Mouse (Mus musculus) forebrain, embryonic 11.5 days (tissue): ENCODE results near the gene Gm11985. TPM values are rescaled to one million over a fixed set of nuclear protein-coding genes. Genes with fewer than 3 reads are reported as not detected.

ENCODE experiments used
- ATAC-seq: fragments of 200-750 bp; cut with Nextera tagmentation; replicated peaks from 2 replicates; pipeline ENCODE4 v1.8.0; 2017; ENCODE audit warnings: moderate TSS enrichment; ENCODE audit not compliant: low FRiP score
- DNase-seq: peaks from one replicate; pipeline ENCODE4 v3.0.0-alpha.2; 2017; ENCODE audit warnings: low spot score
- H3K27ac ChIP-seq: fragments of 300-500 bp; sonication (generic); 2 replicates; pipeline ENCODE4 v1.5.1; 2014; ENCODE audit warnings: low read depth, low read length
- H3K27me3 ChIP-seq: fragments of 300-500 bp; sonication (generic); 2 replicates; pipeline ENCODE4 v1.6.1; 2014; ENCODE audit warnings: mild to moderate bottlenecking, low read length, mixed read lengths; ENCODE audit not compliant: control insufficient read depth, insufficient read depth
- H3K36me3 ChIP-seq: fragments of 300-500 bp; sonication (generic); 2 replicates; pipeline ENCODE4 v1.6.1; 2014; ENCODE audit warnings: mild to moderate bottlenecking, low read length, moderate library complexity, mixed read lengths; ENCODE audit not compliant: control insufficient read depth, insufficient read depth
- H3K4me1 ChIP-seq: fragments of 300-500 bp; sonication (generic); replicated peaks from 2 replicates; pipeline ENCODE4 v1.6.1; 2014; ENCODE audit warnings: low read length, mixed read lengths; ENCODE audit not compliant: control insufficient read depth, insufficient read depth
- H3K4me2 ChIP-seq: fragments of 300-500 bp; sonication (generic); 2 replicates; pipeline ENCODE4 v1.6.1; 2014; ENCODE audit warnings: low read depth, mild to moderate bottlenecking, low read length, moderate library complexity, mixed read lengths; ENCODE audit not compliant: severe bottlenecking
- H3K4me3 ChIP-seq: fragments of 300-500 bp; sonication (generic); 2 replicates; pipeline ENCODE4 v1.5.1; 2014; ENCODE audit warnings: low read depth, low read length
- H3K9ac ChIP-seq: fragments of 300-500 bp; sonication (generic); 2 replicates; pipeline ENCODE4 v1.6.1; 2014; ENCODE audit warnings: low read length
- H3K9me3 ChIP-seq: fragments of 300-500 bp; sonication (generic); 2 replicates; pipeline ENCODE4 v1.6.1; 2016; ENCODE audit warnings: low read length, mixed read lengths; ENCODE audit not compliant: control insufficient read depth
- WGBS: fragments of 180-500 bp; shearing (Covaris S2); extraction: QIAGEN DNeasy Blood & Tissue Kit; methylation state at CpG from one replicate; pipeline ENCODE4 v1.1.7; 2014; 5-methylcytosine and 5-hydroxymethylcytosine counted together
- polyA plus RNA-seq: library from polyadenylated mRNA; unstranded; fragments of >200 nt; fragmentation: Nextera tagmentation; extraction: Ambion mirVana; gene quantifications from 2 replicates; pipeline ENCODE4 v1.2.1, GENCODE M21; 2014

Gm11985 gene
- polyA plus RNA-seq, 1 experiment from 2014 or later: not detected

GRCm38 (mm10) chr11:7158196-7158595, 30.2 kb downstream of the Gm11985 start:
- Histone ChIP-seq H3K36me3 (no peaks in the 10 kb centered on the region), H3K4me2 (no peak overlapping the region), H3K4me1 (no peaks in the 10 kb centered on the region), H3K27me3 (no peaks in the 10 kb centered on the region), H3K9me3 (no peaks in the 10 kb centered on the region), H3K27ac (no peak overlapping the region), H3K9ac (no peak overlapping the region), H3K4me3 (no peak overlapping the region)
- DNase-seq (no peak), ATAC-seq (no peak)
- WGBS: 87% methylated on average over 6 of the region's 6 CpGs

GRCm38 (mm10) chr11:7156427-7156826, 31.9 kb downstream of the Gm11985 start:
- H3K4me1 ChIP-seq: no peaks in the 10 kb centered on the region
- H3K4me3 ChIP-seq: no peak overlapping the region
- no peaks in the 10 kb centered on the region for H3K9me3 ChIP-seq
- H3K36me3 ChIP-seq: no peaks in the 10 kb centered on the region
- DNase-seq (no peak), ATAC-seq (no peak)
- H3K27ac ChIP-seq: no peak overlapping the region
- WGBS: 80% methylated on average over 4 of the region's 4 CpGs
- no peak overlapping the region for H3K4me2 ChIP-seq
- no peaks in the 10 kb centered on the region for H3K27me3 ChIP-seq
- no peak overlapping the region for H3K9ac ChIP-seq

- 86% methylated on average over 8 of the region's 8 CpGs for WGBS
These were observed 35.3 kb downstream of the Gm11985 start for GRCm38 (mm10) chr11:7153081-7153480.

GRCm38 (mm10) chr11:7152371-7152770, 36.0 kb downstream of the Gm11985 start:
- no peak overlapping the region for H3K4me3 ChIP-seq
- no peak overlapping the region for H3K9ac ChIP-seq
- 94% methylated on average over 12 of the region's 12 CpGs for WGBS
- H3K4me1 ChIP-seq: no peaks in the 10 kb centered on the region
- DNase-seq: no peak
- H3K36me3 ChIP-seq: no peaks in the 10 kb centered on the region
- no peak for ATAC-seq
- H3K4me2 ChIP-seq: no peak overlapping the region
- no peaks in the 10 kb centered on the region for H3K27me3 ChIP-seq
- H3K9me3 ChIP-seq: no peaks in the 10 kb centered on the region
- no peak overlapping the region for H3K27ac ChIP-seq

More at GRCm38 (mm10) chr11:7153081-7153480, 35.3 kb downstream of the Gm11985 start:
- Histone ChIP-seq H3K9me3 (no peaks in the 10 kb centered on the region), H3K4me3 (no peak overlapping the region), H3K4me2 (no peak overlapping the region), H3K36me3 (no peaks in the 10 kb centered on the region), H3K27me3 (no peaks in the 10 kb centered on the region), H3K4me1 (no peaks in the 10 kb centered on the region), H3K9ac (no peak overlapping the region), H3K27ac (no peak overlapping the region)
- no peak for ATAC-seq
- no peak for DNase-seq

GRCm38 (mm10) chr11:7150511-7150910, 37.9 kb downstream of the Gm11985 start:
- WGBS: 93% methylated on average over 8 of the region's 8 CpGs
- DNase-seq (no peak), ATAC-seq (no peak)
- Histone ChIP-seq H3K27ac (no peak overlapping the region), H3K36me3 (no peaks in the 10 kb centered on the region), H3K4me2 (no peak overlapping the region), H3K27me3 (no peaks in the 10 kb centered on the region), H3K4me1 (no peaks in the 10 kb centered on the region), H3K4me3 (no peak overlapping the region), H3K9me3 (no peaks in the 10 kb centered on the region), H3K9ac (no peak overlapping the region)

- ATAC-seq (no peak), DNase-seq (no peak)
- H3K27me3 ChIP-seq: no peaks in the 10 kb centered on the region
- H3K4me1 ChIP-seq: no peaks in the 10 kb centered on the region
- no peak overlapping the region for H3K9ac ChIP-seq
- WGBS: 84% methylated on average over 7 of the region's 7 CpGs
- no peaks in the 10 kb centered on the region for H3K9me3 ChIP-seq
- H3K36me3 ChIP-seq: no peaks in the 10 kb centered on the region
- H3K4me2 ChIP-seq: no peak overlapping the region
- H3K4me3 ChIP-seq: no peak overlapping the region
- no peak overlapping the region for H3K27ac ChIP-seq
These were observed 38.9 kb downstream of the Gm11985 start for GRCm38 (mm10) chr11:7149471-7149870.

- ATAC-seq (no peak), DNase-seq (no peak)
- Histone ChIP-seq H3K4me2 (no peak overlapping the region), H3K36me3 (no peaks in the 10 kb centered on the region), H3K27me3 (no peaks in the 10 kb centered on the region), H3K9me3 (no peaks in the 10 kb centered on the region), H3K9ac (no peak overlapping the region), H3K4me1 (no peaks in the 10 kb centered on the region), H3K4me3 (no peak overlapping the region), H3K27ac (no peak overlapping the region)
- WGBS: 92% methylated on average over 7 of the region's 7 CpGs
These were observed 40.4 kb downstream of the Gm11985 start for GRCm38 (mm10) chr11:7147945-7148344.

- H3K9me3 ChIP-seq: no peaks in the 10 kb centered on the region
- no peak overlapping the region for H3K4me3 ChIP-seq
- DNase-seq (no peak), ATAC-seq (no peak)
- no peaks in the 10 kb centered on the region for H3K27me3 ChIP-seq
- H3K27ac ChIP-seq: no peak overlapping the region
- H3K4me1 ChIP-seq: no peaks in the 10 kb centered on the region
- H3K36me3 ChIP-seq: no peaks in the 10 kb centered on the region
- H3K4me2 ChIP-seq: no peak overlapping the region
- 90% methylated on average over 8 of the region's 8 CpGs for WGBS
- no peak overlapping the region for H3K9ac ChIP-seq
These were observed 40.8 kb downstream of the Gm11985 start for GRCm38 (mm10) chr11:7147536-7147935.

- ATAC-seq (no peak), DNase-seq (no peak)
- Histone ChIP-seq H3K9ac (no peak overlapping the region), H3K9me3 (no peaks in the 10 kb centered on the region), H3K27me3 (no peaks in the 10 kb centered on the region), H3K4me3 (no peak overlapping the region), H3K36me3 (no peaks in the 10 kb centered on the region), H3K4me2 (no peak overlapping the region), H3K4me1 (no peaks in the 10 kb centered on the region), H3K27ac (no peak overlapping the region)
- WGBS: 91% methylated on average over 4 of the region's 4 CpGs
These were observed 43.1 kb downstream of the Gm11985 start for GRCm38 (mm10) chr11:7145221-7145620.
